Mouse (Mus musculus): ENCODE results near the gene Slc9a8. TPM values are rescaled to one million over a fixed set of nuclear protein-coding genes. Genes with fewer than 3 reads are reported as not detected.

Slc9a8 gene
- total RNA-seq, 1 experiment from 2014 or later = 56.3 TPM

DNA sequence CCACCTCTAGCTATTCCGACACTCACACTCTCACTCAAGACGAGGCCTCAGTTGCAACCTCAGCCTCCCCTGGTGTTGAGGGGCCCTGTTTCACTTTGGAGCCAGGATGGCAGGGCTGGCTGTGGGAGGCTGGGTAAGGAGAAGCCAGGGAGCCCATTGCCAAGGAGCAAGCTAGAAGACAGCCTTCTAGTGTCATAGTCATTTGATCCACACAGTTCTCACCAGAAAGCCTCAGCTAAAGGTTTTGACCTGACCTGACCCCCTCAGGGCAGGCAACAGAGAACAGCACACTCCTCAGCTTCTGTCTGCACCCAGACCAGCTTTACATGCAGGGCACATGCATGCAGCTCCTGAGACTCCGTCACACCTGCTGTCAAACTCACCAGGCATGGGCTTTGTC lies 44.4 kb downstream of the Slc9a8 start:
- no peak for ATAC-seq (replicated peaks in 1 of 2; ENCODE audit: insufficient read depth in 1 of 2, low FRiP score in 2 of 2, low TSS enrichment in 1 of 2, low read depth in 1 of 2, poor library complexity in 2 of 2, severe bottlenecking in 2 of 2)

DNA sequence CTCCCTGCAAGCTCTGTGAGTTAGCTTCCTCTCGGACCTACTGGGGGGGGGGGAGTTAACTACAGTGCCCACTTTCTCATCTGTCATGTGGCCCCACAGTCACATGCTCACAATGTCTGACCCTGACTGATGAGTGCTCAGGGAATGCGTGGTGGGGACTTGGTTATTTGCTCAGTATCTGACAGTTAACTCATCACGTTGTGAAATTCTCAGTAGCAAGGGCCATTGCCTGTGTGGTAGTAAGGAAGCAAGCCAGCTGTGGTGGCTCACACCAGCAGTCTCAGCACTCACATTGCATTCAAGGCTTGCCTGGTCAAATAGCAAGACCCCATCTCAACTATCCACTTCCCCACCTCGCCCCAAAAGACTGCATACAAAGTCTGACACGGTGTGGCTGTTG lies 45.7 kb downstream of the Slc9a8 start:
- ATAC-seq (replicated peaks in 1 of 2; ENCODE audit: insufficient read depth in 1 of 2, low FRiP score in 2 of 2, low TSS enrichment in 1 of 2, low read depth in 1 of 2, poor library complexity in 2 of 2, severe bottlenecking in 2 of 2) = no peak

DNA sequence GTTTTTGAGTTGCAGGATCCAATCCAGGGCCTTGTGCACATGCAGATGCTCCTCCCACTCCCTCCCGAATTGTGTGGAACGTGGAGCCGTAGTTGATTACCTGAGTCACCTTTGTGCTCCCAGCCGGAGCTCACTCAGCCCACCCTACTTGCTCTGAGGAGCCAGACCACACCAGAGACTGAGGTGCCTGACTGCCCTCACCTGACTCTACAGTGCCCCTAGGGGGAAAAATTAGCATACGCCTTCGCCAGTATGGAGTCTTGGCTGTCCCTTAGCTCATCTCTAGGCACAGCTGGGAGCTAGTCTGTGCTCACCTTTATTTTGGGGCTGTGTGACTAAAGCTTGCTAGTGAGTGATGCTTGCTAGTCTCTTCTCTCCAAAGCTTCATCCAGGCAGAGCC lies 46.9 kb downstream of the Slc9a8 start:
- no peak for ATAC-seq (replicated peaks in 1 of 2; ENCODE audit: insufficient read depth in 1 of 2, low FRiP score in 2 of 2, low TSS enrichment in 1 of 2, low read depth in 1 of 2, poor library complexity in 2 of 2, severe bottlenecking in 2 of 2)

DNA sequence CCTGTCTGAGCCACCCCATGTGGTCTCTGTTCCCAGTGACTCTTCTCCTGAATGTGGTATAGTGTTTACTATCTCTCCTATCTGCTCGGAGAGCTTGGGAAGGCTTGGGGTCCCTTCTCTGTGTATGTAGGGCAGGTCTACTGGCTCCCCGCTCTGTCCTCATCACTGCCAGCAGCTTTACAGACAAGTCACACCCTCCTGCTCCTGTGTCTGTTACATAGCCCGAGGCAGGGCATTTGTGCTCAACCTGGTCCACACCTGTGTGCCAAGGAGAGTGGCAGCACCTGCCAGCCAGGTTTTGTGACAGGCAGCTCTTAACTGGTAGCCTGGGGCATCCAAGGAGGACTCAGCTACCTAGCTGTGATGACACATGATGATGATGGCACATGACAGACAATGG lies 49.1 kb downstream of the Slc9a8 start:
- no peak for ATAC-seq (replicated peaks in 1 of 2; ENCODE audit: insufficient read depth in 1 of 2, low FRiP score in 2 of 2, low TSS enrichment in 1 of 2, low read depth in 1 of 2, poor library complexity in 2 of 2, severe bottlenecking in 2 of 2)

DNA sequence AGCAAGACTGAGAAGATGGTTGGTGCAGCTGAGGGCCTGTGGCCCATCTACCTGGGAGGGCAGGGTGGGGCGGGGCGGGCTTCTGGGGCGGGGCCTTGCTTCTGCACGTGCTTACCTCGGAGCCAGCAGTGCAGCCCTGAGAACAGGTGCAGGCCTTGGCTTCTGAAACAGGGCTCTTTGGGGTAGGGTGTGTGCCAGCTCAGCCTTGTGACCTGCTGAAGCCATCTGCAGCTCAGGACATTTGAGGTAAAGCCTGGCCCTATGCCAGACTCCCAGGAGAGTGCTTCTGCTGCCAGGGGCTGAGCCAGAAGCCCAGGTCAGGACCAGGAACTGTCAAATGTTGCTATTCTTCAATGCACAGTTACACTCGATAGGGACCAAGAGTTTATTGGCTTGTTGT lies 50.1 kb downstream of the Slc9a8 start:
- ATAC-seq (replicated peaks in 1 of 2; ENCODE audit: insufficient read depth in 1 of 2, low FRiP score in 2 of 2, low TSS enrichment in 1 of 2, low read depth in 1 of 2, poor library complexity in 2 of 2, severe bottlenecking in 2 of 2) = no peak

DNA sequence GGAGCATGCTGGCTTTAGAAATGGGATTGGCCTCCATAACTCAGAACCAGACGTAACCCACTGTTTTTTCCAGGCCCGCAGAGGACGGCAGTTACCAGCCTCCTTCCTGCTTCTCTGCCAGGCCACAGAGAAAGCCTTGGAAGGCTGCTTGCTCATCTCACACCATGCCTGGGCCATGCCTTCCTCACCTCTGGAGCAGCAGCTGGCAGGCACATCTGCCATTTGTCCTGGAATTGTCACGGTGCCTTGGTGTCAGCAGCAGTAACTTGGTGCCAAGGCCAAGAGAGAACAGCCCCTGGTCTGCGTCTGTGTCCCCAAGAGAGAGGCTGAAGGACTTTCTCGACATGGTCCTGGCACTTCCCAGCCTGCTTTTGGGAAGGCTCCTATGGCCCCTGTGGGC lies 52.7 kb downstream of the Slc9a8 start:
- no peak for ATAC-seq (replicated peaks in 1 of 2; ENCODE audit: insufficient read depth in 1 of 2, low FRiP score in 2 of 2, low TSS enrichment in 1 of 2, low read depth in 1 of 2, poor library complexity in 2 of 2, severe bottlenecking in 2 of 2)

DNA sequence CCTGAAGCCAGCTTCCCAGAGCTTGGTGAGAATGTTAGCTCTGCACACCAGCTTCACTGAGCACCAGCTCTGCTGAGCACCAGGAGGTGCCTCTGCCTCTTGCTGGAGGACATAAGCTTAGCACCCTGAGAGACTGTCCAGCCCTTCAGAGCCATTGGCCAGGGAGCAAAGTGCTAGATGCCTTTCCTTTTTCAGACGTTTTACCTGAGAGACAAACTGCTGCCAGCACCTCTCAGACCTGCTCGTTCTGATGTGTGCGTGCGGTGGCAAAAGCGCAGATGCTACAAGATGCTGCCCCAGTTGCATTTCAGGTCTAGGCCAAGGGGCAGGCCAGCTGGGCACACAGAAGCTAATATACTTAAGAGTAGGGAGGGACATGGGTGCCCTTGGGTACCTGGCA lies 54.1 kb downstream of the Slc9a8 start:
- ATAC-seq (replicated peaks in 1 of 2; ENCODE audit: insufficient read depth in 1 of 2, low FRiP score in 2 of 2, low TSS enrichment in 1 of 2, low read depth in 1 of 2, poor library complexity in 2 of 2, severe bottlenecking in 2 of 2) = no peak

DNA sequence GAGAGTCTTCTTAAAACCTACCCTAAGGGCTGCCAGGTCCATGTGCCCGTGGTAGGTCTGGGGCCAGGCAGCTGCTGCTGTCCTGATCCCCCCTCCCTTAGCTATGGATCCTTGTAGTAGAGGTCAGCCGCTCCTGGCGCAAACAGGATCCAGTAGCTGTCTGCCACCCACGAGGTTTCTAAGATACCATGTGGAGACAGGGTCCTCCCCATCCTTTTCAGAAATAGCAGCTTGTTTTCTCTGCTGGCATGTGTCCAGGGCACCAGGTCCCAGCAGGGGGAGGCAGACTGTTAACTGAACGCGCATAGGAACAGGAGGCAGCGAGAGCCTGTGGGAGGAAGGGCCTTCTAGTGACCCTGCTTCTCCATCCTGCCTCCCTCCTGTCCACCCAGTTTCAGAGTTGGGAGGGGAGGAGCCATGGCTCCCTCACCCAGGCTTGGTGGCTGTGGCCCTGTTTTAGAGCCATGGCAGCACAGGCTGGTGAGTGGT lies 54.7 kb downstream of the Slc9a8 start:
- peak; percentile 35 to 46; a peak in 3 of 4 replicates for ATAC-seq (replicated peaks in 1 of 2; ENCODE audit: insufficient read depth in 1 of 2, low FRiP score in 2 of 2, low TSS enrichment in 1 of 2, low read depth in 1 of 2, poor library complexity in 2 of 2, severe bottlenecking in 2 of 2)

DNA sequence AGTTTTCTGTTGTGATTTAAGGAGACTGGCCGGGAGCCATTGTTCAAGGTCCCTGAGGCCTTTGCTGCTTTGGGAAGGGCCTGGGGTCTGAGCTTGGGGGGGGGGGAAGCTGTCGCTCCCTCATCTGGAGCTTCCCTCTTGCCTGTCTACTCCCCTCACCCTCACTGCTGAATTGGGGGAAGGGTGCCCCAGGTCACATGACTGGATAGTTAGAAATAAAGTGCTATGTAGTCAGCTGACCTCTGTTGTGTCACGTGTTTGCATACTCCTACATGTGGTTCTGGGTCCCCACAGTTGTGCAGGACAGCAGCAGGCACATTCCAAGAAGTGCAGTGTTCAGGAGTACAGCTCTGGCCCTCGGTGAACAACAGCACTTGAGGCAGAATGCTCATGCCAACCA lies 55.2 kb downstream of the Slc9a8 start:
- peak in 1 of 2 experiments; percentile 29; a peak in 1 of 4 replicates for ATAC-seq (replicated peaks in 1 of 2; ENCODE audit: insufficient read depth in 1 of 2, low FRiP score in 2 of 2, low TSS enrichment in 1 of 2, low read depth in 1 of 2, poor library complexity in 2 of 2, severe bottlenecking in 2 of 2)

DNA sequence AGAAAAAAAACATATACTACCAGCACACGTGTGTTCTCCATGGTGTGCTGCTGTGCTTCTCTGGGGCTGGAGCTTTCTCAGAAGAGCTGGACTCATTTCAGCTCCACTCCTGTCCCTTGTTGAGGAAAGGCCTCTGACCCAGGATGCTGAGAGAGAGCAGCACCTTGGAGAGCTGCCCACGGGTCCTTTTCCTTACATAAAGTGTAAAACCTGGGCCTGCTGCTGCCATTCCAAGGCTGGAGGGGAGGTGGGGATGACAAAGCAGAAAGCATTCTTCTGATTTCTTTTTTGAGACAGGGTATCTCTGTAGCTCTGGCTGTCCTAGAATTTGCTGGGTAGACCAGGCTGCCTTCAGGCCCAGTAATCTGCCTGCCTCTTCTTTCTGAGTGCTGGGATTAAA lies 56.6 kb downstream of the Slc9a8 start:
- ATAC-seq (replicated peaks in 1 of 2; ENCODE audit: insufficient read depth in 1 of 2, low FRiP score in 2 of 2, low TSS enrichment in 1 of 2, low read depth in 1 of 2, poor library complexity in 2 of 2, severe bottlenecking in 2 of 2) = no peak

DNA sequence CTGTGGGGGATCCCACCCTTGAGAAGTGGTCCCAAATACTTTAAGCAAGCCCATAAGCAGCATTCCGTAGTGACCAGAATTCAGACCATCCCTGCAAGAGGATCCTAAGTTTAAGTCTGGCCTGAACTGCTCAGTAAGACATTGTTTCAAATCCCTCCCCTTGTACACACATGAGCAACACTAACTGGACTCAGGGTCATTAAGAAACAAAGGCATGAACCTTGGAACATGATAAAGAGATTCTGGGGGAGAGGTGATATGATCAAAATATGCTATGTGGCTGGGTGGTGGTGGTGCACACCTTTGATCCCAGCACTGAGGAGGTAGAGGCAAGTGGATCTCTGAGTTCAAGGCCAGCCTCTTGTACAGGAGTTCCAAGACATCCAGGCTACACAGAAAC lies 58.0 kb downstream of the Slc9a8 start:
- ATAC-seq (replicated peaks in 1 of 2; ENCODE audit: insufficient read depth in 1 of 2, low FRiP score in 2 of 2, low TSS enrichment in 1 of 2, low read depth in 1 of 2, poor library complexity in 2 of 2, severe bottlenecking in 2 of 2) = no peak

DNA sequence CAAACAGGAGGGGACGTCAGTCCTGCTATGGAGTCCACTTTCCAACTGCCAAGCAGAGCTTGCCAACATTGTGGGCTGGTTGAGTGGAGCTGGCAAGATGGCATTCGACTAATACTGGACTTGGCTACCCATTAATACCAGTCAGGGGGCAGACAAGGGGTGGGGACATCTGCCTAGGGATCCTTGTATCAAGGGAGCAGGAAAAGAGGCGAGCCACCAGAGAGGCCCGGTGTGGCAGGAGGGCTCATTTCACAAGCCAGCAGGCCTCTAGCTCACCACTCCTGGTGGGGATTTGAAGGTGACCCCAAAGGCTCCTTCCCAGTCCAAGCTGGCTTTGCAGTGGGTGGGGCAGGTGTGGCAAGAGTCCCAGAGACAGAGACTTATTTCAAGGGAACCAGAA lies 61.2 kb downstream of the Slc9a8 start:
- no peak for ATAC-seq (replicated peaks in 1 of 2; ENCODE audit: insufficient read depth in 1 of 2, low FRiP score in 2 of 2, low TSS enrichment in 1 of 2, low read depth in 1 of 2, poor library complexity in 2 of 2, severe bottlenecking in 2 of 2)

DNA sequence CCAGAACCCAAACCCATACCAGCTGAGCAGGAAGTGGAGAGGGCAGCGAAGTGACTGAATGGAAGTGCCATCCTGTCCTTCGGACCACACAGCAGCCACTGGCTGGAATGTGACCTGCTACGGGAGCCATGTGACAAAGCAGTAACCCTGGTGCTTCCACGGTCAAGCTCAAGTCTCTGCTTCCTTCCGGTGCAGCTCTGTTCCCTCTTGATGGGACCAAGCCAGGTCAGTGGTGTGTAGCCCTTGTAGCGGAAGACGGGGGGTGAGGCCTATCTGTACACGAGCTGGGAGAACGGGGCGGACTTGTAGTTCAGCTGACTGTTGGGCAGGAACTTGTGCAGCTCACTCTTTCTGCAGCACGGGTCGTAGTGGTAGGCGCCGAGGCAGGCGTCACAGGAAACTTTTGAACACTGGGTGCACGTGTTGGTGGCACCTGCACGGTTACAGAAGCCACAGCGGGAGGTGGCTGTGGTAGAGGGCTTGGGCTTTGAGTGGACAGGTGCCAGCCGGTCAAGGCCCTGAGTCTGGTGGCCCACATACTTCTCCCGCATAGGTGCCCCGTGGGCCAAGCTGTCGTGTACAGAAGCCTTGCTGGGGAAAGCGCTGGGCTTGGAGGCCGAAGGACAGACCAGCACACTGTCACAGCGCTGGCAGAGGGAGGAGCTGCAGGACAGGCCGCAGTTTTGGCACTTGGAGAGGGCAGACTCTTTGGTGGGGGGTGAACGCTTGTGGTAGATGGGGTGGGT lies 61.7 kb downstream of the Slc9a8 start:
- no peak for ATAC-seq (replicated peaks in 1 of 2; ENCODE audit: insufficient read depth in 1 of 2, low FRiP score in 2 of 2, low TSS enrichment in 1 of 2, low read depth in 1 of 2, poor library complexity in 2 of 2, severe bottlenecking in 2 of 2)

DNA sequence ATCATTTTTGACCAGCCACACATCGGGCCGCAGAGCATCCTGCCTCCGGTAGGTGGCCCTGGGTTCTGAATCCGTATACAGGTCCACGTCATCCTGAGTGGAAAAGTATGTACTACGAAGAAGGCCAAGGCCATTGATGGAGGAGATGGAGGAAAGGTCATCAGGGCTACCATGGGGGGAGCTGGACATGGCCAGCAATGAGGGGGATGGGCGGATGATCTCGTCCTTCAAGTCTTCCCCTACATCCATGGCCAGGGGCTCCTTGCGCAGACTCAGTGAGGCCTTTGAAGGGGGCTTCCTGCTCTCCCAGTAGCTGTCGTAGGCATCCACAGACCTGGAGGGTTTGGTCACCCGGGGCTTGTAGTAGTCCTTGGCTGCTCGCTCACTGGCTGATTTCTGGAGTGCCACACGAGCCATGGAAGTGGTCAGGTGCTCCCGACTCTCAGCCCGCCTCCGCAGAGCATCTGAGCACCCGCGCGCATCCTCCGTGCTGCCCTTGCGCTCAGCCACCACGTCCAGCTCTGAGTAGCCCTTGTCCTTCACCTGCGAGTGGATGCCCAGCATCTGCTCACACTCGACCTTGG lies 62.4 kb downstream of the Slc9a8 start:
- ATAC-seq (replicated peaks in 1 of 2; ENCODE audit: insufficient read depth in 1 of 2, low FRiP score in 2 of 2, low TSS enrichment in 1 of 2, low read depth in 1 of 2, poor library complexity in 2 of 2, severe bottlenecking in 2 of 2) = no peak

DNA sequence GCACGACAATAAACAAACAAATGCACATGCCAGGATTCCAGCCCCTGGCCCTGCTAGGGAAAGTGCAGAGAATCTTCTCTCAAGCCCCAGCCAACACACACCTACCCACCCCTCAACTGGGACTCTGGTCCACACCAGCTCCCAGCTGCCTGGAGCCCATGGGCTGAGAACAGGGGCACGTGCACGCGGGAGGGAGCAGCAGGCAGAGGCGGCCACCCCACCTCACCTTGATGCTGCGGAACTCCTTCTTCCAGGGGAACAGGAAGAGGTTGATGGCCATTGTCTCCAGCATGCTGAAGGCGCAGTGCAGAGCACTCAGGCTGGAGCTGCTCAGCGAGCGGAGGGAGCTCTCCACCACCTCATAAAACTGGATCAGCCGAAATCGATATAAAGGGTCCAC lies 63.4 kb downstream of the Slc9a8 start:
- ATAC-seq (replicated peaks in 1 of 2; ENCODE audit: insufficient read depth in 1 of 2, low FRiP score in 2 of 2, low TSS enrichment in 1 of 2, low read depth in 1 of 2, poor library complexity in 2 of 2, severe bottlenecking in 2 of 2) = no peak

DNA sequence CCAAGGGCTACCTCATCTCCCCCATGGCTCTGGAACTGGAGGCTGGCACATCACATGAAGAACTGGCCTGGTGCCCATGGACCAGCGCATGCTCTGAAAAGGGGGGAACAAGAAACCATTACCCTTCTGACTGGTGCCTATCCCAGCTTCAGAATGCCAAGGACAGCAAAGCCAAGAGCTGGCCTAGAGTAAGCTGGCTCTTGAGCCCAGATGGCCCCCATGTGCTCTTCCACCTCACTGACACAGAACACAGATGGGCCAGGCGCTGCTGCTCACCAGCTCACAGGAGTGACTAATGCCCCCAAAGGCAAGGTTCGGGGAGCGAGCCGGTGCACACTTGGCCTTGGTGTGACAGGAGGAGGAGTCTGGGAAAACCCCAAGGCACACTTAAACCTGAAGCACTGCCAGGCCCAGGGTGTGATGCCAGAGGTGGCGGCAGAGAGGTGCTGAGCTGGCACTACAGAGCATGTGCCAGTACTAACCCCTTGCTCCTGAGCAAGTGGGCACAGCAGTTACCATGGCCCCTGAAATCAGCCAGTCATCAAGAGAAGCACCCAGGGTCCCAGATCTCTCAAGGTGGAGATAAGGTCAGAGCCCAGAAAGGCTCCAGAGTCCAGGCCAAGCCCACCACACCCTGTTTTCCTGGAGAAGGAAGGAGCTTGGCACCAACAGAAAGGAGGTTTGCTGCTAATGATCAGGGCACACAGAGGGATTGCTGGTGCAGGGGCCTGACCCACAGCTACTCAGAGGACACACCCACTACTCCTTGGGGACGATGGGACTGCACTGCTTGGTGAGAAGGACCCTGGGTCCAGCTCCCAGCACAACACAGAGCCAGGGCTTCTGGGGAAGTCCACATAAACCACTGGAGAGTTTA lies 64.2 kb downstream of the Slc9a8 start:
- no peak for ATAC-seq (replicated peaks in 1 of 2; ENCODE audit: insufficient read depth in 1 of 2, low FRiP score in 2 of 2, low TSS enrichment in 1 of 2, low read depth in 1 of 2, poor library complexity in 2 of 2, severe bottlenecking in 2 of 2)

DNA sequence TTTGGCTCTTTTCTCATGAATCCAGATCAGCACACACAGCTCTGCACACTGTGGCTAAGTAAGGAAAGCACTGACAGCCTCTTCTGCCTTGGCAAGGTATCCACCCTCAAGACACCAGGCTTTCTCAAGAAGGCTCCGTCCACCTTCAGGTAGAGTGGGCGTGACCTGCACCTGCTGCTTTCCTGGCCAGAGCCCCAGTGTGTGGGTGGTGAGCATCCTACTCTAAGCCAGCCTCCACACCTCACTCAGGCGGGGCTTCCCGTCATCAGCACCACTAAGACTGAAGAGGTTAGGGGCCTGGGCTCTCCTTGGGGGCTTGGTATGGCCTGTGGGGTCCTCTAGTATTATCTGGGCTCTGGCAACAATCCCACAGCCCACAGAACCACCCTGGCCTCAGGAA lies 65.1 kb downstream of the Slc9a8 start:
- ATAC-seq (replicated peaks in 1 of 2; ENCODE audit: insufficient read depth in 1 of 2, low FRiP score in 2 of 2, low TSS enrichment in 1 of 2, low read depth in 1 of 2, poor library complexity in 2 of 2, severe bottlenecking in 2 of 2) = no peak

DNA sequence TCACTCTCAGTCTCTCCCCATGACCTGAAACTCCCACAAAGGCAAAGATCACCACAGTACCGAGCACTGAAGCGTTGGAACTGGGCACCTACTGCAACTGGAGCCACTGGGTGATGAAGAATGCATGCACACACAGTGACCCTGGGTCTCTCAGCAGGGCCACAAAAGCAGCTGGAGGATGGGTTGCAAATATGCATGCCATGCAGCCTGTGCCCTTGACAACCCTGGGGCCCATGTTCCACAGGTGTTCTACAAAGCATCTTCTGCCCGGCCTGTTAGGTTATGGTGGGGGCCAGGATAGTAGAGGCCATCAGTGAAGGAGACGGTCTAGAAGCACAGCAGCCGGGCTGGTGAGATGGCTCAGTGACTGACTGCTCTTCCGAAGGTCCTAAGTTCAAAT lies 66.0 kb downstream of the Slc9a8 start:
- no peak for ATAC-seq (replicated peaks in 1 of 2; ENCODE audit: insufficient read depth in 1 of 2, low FRiP score in 2 of 2, low TSS enrichment in 1 of 2, low read depth in 1 of 2, poor library complexity in 2 of 2, severe bottlenecking in 2 of 2)
